Mouse (Mus musculus) MEL (cell line): ENCODE results near the gene Cd59a.

ENCODE experiments used
- CTCF ChIP-seq, 3 experiments: IDR thresholded peaks in 2 of 3; conservative IDR thresholded peaks in 1 of 3; 2 replicates each; pipeline ENCODE4 v1.5.1; 2011 to 2012; ENCODE audit warnings: low read length in 3 of 3, low read depth in 2 of 3, mild to moderate bottlenecking in 2 of 3, improper control_type of control experiment in 1 of 3, inconsistent platforms in 1 of 3, mixed read lengths in 1 of 3, moderate library complexity in 1 of 3; ENCODE audit not compliant: control insufficient read depth in 1 of 3, insufficient read depth in 1 of 3, poor library complexity in 1 of 3, severe bottlenecking in 1 of 3
- EP300 ChIP-seq, 2 experiments: IDR thresholded peaks; 2 replicates each; pipeline ENCODE4 v1.6.1; 2011; ENCODE audit warnings: improper control_type of control experiment in 2 of 2, low read length in 2 of 2, low read depth in 1 of 2, mild to moderate bottlenecking in 1 of 2
- GATA1 ChIP-seq: IDR thresholded peaks from 2 replicates; pipeline ENCODE4 v1.6.1; 2011; ENCODE audit warnings: low read depth, low read length, improper control_type of control experiment
- HCFC1 ChIP-seq: IDR thresholded peaks from 2 replicates; pipeline ENCODE4 v1.6.1; 2012; ENCODE audit warnings: low read depth, mild to moderate bottlenecking, inconsistent platforms, low read length, improper control_type of control experiment, moderate library complexity
- JUND ChIP-seq: IDR thresholded peaks from 2 replicates; pipeline ENCODE4 v1.6.1; 2011; ENCODE audit warnings: low read depth, mild to moderate bottlenecking, improper control_type of control experiment, low read length
- MAX ChIP-seq: IDR thresholded peaks from 2 replicates; pipeline ENCODE4 v1.6.1; 2011; ENCODE audit warnings: low read length, improper control_type of control experiment
- RCOR1 ChIP-seq: IDR thresholded peaks from 2 replicates; pipeline ENCODE4 v1.6.1; 2012; ENCODE audit warnings: low read depth, mild to moderate bottlenecking, inconsistent platforms, low read length, improper control_type of control experiment
- TAL1 ChIP-seq: IDR thresholded peaks from 2 replicates; pipeline ENCODE4 v1.6.1; 2012; ENCODE audit warnings: mild to moderate bottlenecking, inconsistent platforms, low read length, moderate library complexity, mixed read lengths
- TCF12 ChIP-seq: IDR thresholded peaks from 2 replicates; pipeline ENCODE4 v1.6.1; 2014; ENCODE audit warnings: low read depth, mild to moderate bottlenecking, inconsistent platforms, low read length, improper control_type of control experiment, moderate library complexity

DNA sequence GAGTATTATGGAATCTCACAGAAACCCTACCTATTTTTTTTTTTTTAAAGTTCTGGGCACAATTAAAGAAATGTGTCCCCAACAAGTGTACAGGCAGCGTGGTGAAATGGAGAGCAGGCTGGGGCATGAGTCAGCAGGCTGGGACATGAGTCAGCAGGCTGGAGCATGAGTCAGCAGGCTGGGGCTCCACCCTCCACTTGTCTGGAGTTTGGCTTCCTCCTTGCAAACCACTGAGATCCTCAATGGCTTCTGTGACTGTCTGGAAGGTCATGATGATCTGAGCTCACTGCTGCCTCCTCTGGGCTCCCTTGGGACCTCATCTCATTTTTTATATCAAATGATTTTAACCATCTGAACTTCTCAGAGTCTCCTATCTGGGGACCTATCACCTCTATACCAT is 50.4 kb downstream of the Cd59a start:
- TF ChIP-seq EP300 (IDR thresholded peaks at IDR 0.05; ENCODE audit: low read depth in 1 of 2, low read length in 2 of 2) (peak; percentile 38 to 57), RCOR1 (no peak), TCF12 (peak; percentile 51), MAX (peak; percentile 45; the same call in 1 of the 2 replicates), JUND (peak; percentile 73; the same call in 1 of the 2 replicates), CTCF (IDR thresholded peaks at IDR 0.05 in 2 of 3, conservative IDR thresholded peaks at IDR 0.05 in 1 of 3; ENCODE audit: control insufficient read depth in 1 of 3, insufficient read depth in 1 of 3, low read depth in 2 of 3, low read length in 3 of 3, poor library complexity in 1 of 3, severe bottlenecking in 1 of 3) (peak; percentile 30 to 70 (median 49); a peak in 5 of 6 replicates), HCFC1 (no peak), GATA1 (no peak), TAL1 (no peak)
